Mouse (Mus musculus) liver, postnatal 0 days (tissue): ENCODE results near the gene Akap2. TPM values are rescaled to one million over a fixed set of nuclear protein-coding genes. Genes with fewer than 3 reads are reported as not detected.

Experiments used
- ATAC-seq: fragments of 200-750 bp; cut with Nextera tagmentation; 2 replicates; pipeline ENCODE4 v1.8.0; 2017; ENCODE audit warnings: mild to moderate bottlenecking, moderate library complexity
- DNase-seq: peaks from one replicate; pipeline ENCODE4 v3.0.0-alpha.2; 2016
- H3K27ac ChIP-seq: fragments of 300-500 bp; sonication (generic); 2 replicates; pipeline ENCODE4 v1.5.1; 2014; ENCODE audit warnings: antibody characterized with exemption, moderate library complexity, mild to moderate bottlenecking, low read depth
- H3K27me3 ChIP-seq: fragments of 300-500 bp; sonication (generic); 2 replicates; pipeline ENCODE4 v1.6.1; 2014; ENCODE audit warnings: low read length, control low read depth, mixed read lengths; ENCODE audit not compliant: insufficient read depth
- H3K36me3 ChIP-seq: fragments of 300-500 bp; sonication (generic); replicated peaks from 2 replicates; pipeline ENCODE4 v1.6.1; 2014; ENCODE audit warnings: mild to moderate bottlenecking, control low read depth, low read length, moderate library complexity, mixed read lengths; ENCODE audit not compliant: insufficient read depth
- H3K4me1 ChIP-seq: fragments of 300-500 bp; sonication (generic); 2 replicates; pipeline ENCODE4 v1.6.1; 2014; ENCODE audit warnings: antibody characterized with exemption, mild to moderate bottlenecking, control low read depth; ENCODE audit not compliant: insufficient read depth
- H3K4me2 ChIP-seq: fragments of 300-500 bp; sonication (generic); 2 replicates; pipeline ENCODE4 v1.6.1; 2014; ENCODE audit warnings: low read depth, mild to moderate bottlenecking, low read length, moderate library complexity, mixed read lengths
- H3K4me3 ChIP-seq: fragments of 300-500 bp; sonication (generic); 2 replicates; pipeline ENCODE4 v1.5.1; 2014; ENCODE audit warnings: low read depth, low read length
- H3K9ac ChIP-seq: fragments of 300-500 bp; sonication (generic); replicated peaks from 2 replicates; pipeline ENCODE4 v1.6.1; 2014; ENCODE audit warnings: mild to moderate bottlenecking, moderate library complexity
- H3K9me3 ChIP-seq: fragments of 300-500 bp; sonication (generic); 2 replicates; pipeline ENCODE4 v1.6.1; 2016; ENCODE audit warnings: mild to moderate bottlenecking, control low read depth, low read length, mixed read lengths
- CTCF ChIP-seq: sonication (generic); IDR thresholded peaks from 2 replicates; pipeline ENCODE4 v1.5.1; 2016; ENCODE audit warnings: antibody characterized with exemption, low read depth
- EP300 ChIP-seq: IDR thresholded peaks from 2 replicates; pipeline ENCODE4 v1.6.1; 2016; ENCODE audit warnings: antibody characterized with exemption, low read depth, mild to moderate bottlenecking
- WGBS: fragments of 180-500 bp; shearing (Covaris S2); extraction: QIAGEN DNeasy Blood & Tissue Kit; methylation state at CpG from one replicate; pipeline ENCODE4 v1.1.7; 2014; ENCODE audit not compliant: insufficient replicate concordance; 5-methylcytosine and 5-hydroxymethylcytosine counted together
- polyA plus RNA-seq: library from polyadenylated mRNA; unstranded; fragments of >200 nt; fragmentation: Nextera tagmentation; extraction: Ambion mirVana; gene quantifications from 2 replicates; pipeline ENCODE4 v1.2.1, GENCODE M21; 2015

Akap2 gene
- polyA plus RNA-seq, 1 experiment from 2014 or later, result 1.9 TPM

DNA sequence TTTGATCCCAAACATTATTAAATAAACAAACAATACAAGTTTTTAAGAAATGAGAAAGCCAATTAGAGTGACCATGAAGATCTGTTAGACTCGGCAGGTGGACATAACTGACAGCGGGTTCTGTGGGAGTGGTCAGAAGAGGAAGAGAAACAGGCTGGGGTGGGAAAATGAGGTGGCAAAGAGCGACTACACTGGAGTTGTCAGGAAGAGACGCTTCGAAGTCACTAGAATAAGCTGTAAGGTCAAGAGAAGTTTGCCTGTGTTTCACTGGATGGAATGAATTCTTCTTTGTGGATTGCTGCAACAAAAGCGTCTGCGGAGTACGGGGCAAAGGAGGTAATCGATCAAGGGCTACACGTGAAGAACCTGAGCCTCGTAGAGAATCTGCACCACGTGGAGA, 39.5 kb upstream of the Akap2 start:
- TF ChIP-seq EP300 (no peak), CTCF (no peak)
- no peaks in the 10 kb centered on the region for H3K9me3 ChIP-seq
- WGBS, result 69% methylated on average over 12 of the region's 12 CpGs
- ATAC-seq, result no peak
- H3K27ac ChIP-seq, result no peak overlapping the region
- no peak overlapping the region for H3K9ac ChIP-seq
- H3K27me3 ChIP-seq, result no peaks in the 10 kb centered on the region; the same call in 1 of the 2 replicates
- H3K4me2 ChIP-seq, result no peak overlapping the region
- no peak overlapping the region for H3K4me3 ChIP-seq
- no peaks in the 10 kb centered on the region for H3K36me3 ChIP-seq
- no peak for DNase-seq
- peaks cover 14% of the 10 kb centered on the region for H3K4me1 ChIP-seq

DNA sequence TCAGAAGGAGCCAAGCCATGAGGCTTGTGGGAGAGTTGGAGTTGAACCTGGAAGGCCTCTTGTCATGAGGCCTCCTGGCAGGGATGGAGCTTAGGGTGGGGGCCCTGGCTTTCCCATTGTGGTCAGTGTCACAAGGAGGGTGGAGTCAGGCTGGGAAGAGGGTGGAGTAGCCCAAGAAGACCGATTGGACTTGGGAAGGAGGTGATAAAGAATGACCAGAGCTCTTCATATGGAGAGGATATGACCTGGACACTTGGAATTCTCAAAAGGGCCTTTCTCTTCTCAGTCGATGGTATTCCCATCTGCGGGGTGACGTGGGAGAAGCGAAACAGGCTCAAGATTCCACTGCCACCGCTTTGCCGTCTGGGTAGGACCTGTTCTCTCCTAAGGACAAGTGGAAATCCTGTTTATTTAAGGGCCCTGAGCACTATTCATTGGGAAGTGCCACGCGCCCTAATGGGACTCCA, 38.4 kb upstream of the Akap2 start:
- TF ChIP-seq EP300, result no peak
- no peak for TF ChIP-seq CTCF
- H3K36me3 ChIP-seq, result no peaks in the 10 kb centered on the region
- WGBS, result 79% methylated on average over 9 of the region's 9 CpGs

DNA sequence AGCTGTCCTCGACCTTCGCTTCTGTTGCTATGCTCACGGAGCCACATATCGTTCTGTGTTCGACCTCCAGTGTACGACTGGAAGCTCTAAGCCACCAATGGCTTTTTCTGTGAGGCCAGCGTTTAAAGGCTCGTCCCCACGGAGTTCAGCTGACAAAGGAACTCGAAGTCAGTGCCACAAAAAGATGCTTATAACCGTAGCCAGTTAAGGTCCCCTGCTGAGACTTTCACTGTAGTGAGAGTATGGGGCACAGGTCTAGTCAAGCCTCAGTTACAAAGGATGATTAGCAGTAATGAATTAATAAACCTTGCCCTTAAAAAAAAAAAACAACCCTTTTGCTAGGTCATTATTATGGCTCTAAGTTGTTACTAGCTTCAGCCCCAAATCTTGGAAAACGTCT, 37.3 kb upstream of the Akap2 start:
- H3K36me3 ChIP-seq, result no peaks in the 10 kb centered on the region
- no peak overlapping the region for H3K9ac ChIP-seq
- DNase-seq, result no peak
- no peaks in the 10 kb centered on the region for H3K27me3 ChIP-seq
- ATAC-seq, result no peak
- H3K27ac ChIP-seq, result no peak overlapping the region
- H3K9me3 ChIP-seq, result no peaks in the 10 kb centered on the region
- no peak overlapping the region for H3K4me2 ChIP-seq
- H3K4me1 ChIP-seq, result peaks cover 6% of the 10 kb centered on the region
- no peak overlapping the region for H3K4me3 ChIP-seq
- WGBS, result 81% methylated on average over 12 of the region's 12 CpGs
- no peak for TF ChIP-seq EP300

More for the DNA sequence above, 38.4 kb upstream of the Akap2 start:
- H3K27me3 ChIP-seq, result no peaks in the 10 kb centered on the region
- no peak overlapping the region for H3K9ac ChIP-seq
- ATAC-seq (no peak), DNase-seq (no peak)
- no peak overlapping the region for H3K27ac ChIP-seq
- H3K4me1 ChIP-seq, result peaks cover 9% of the 10 kb centered on the region
- no peaks in the 10 kb centered on the region for H3K9me3 ChIP-seq
- H3K4me2 ChIP-seq, result no peak overlapping the region
- H3K4me3 ChIP-seq, result no peak overlapping the region

DNA sequence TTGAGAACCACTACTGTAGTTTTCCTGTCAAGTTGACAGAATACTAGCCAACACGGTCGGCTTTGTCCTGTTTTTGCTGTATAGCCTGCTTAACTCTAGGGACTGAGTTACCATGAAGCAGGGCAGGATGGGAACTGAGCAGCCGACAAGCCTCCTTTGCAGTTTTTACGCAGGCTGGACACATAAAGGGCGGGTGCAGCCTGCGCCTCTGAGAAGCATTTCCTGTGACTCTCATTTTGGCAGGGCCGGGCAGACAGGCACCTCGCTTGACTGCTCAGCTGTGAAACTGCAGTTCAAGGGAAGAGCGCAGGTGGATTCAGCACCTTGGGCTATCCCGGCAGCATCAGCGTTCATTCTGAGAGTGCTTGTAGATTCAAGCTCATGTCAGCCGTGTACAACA, 35.9 kb upstream of the Akap2 start:
- no peak overlapping the region for H3K9ac ChIP-seq
- no peaks in the 10 kb centered on the region for H3K9me3 ChIP-seq
- DNase-seq (peak; percentile 58), ATAC-seq (peak; percentile 63)
- no peak overlapping the region for H3K4me2 ChIP-seq
- peak overlapping the region; percentile 35; the same call in 1 of the 2 replicates for H3K27ac ChIP-seq
- no peak overlapping the region for H3K4me3 ChIP-seq
- 45% methylated on average over 12 of the region's 12 CpGs for WGBS
- TF ChIP-seq CTCF (no peak), EP300 (0 out of 2 replicates have a peak, but pooled peaks have one; percentile 28)
- H3K36me3 ChIP-seq, result no peaks in the 10 kb centered on the region
- no peaks in the 10 kb centered on the region for H3K4me1 ChIP-seq
- H3K27me3 ChIP-seq, result no peaks in the 10 kb centered on the region

DNA sequence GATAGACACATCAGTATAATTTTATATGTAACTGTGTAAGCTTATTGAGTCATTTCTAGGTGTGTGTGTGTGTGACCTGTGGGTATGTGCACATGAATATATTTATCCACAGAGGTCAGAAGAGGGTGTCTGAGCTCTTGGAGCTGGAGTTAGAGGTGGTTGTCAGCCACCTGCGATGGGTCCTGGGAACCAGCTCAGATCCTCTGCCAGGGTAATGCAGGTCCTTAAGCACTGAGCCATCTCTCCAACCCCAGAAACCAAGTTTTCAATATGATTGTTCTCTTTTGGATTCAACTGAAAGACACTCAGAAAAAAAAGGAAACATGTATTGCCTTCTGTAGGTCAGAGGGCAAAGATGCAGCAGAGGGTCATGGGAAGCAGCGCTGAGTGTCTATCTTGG, 35.1 kb upstream of the Akap2 start:
- no peaks in the 10 kb centered on the region for H3K36me3 ChIP-seq
- no peak for TF ChIP-seq CTCF
- no peak for TF ChIP-seq EP300
- no peak overlapping the region for H3K9ac ChIP-seq
- ATAC-seq (no peak), DNase-seq (no peak)
- H3K27ac ChIP-seq, result no peak overlapping the region
- H3K27me3 ChIP-seq, result no peaks in the 10 kb centered on the region
- H3K4me3 ChIP-seq, result no peak overlapping the region
- WGBS, result 83% methylated on average over 2 of the region's 2 CpGs
- no peaks in the 10 kb centered on the region for H3K4me1 ChIP-seq
- H3K9me3 ChIP-seq, result no peaks in the 10 kb centered on the region
- no peak overlapping the region for H3K4me2 ChIP-seq

DNA sequence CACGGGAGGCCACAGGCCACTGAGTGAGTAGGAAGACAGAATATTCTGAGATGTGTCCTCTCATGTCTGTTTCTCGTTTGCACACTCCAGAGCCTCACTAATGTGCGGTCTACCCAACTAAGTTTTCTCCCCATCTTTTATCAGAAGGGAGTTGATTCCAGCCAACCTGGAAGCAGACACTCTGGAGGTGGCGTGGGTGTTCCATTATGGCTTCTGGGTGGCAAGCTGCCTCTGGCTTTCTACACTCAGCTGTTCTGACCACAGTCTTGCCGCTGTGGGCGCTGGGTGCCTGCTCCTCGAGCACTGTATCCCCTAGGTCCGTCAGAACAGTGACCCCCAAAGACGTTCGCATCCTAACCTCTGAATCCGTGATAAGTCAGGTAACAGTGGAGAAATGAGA, 34.5 kb upstream of the Akap2 start:
- no peaks in the 10 kb centered on the region for H3K9me3 ChIP-seq
- H3K4me1 ChIP-seq, result no peaks in the 10 kb centered on the region
- no peak for ATAC-seq
- no peak overlapping the region for H3K4me2 ChIP-seq
- no peak for DNase-seq
- H3K4me3 ChIP-seq, result no peak overlapping the region
- H3K9ac ChIP-seq, result no peak overlapping the region
- H3K36me3 ChIP-seq, result no peaks in the 10 kb centered on the region
- H3K27ac ChIP-seq, result no peak overlapping the region
- TF ChIP-seq EP300, result no peak
- TF ChIP-seq CTCF, result no peak
- 75% methylated on average over 11 of the region's 11 CpGs for WGBS
- no peaks in the 10 kb centered on the region for H3K27me3 ChIP-seq
